Mouse (Mus musculus): ENCODE results near the gene Apobec1.
"Not testable (repeated sequence)": the region's sequence is repeated elsewhere in the genome, so short reads cannot be mapped to it uniquely, and the experiment has no call there.

Gene Apobec1

GRCm38 (mm10) chr6:122602242-122602991, at the start of gene Apobec1:
TSS of gene Apobec1 (minus strand) at chr6:122602444.
- CTCF ChIA-PET: interaction anchor here (0.7 kb wide), 1 partner anchor 295 kb away, joined by 6 read pairs; no protein-coding TSS in a partner anchor

- CTCF ChIA-PET: no interaction called here
These were observed 48.2 kb upstream of the Apobec1 start for GRCm38 (mm10) chr6:122650398-122650980.

- CTCF ChIA-PET: no interaction called here
These were observed 47.7 kb upstream of the Apobec1 start for GRCm38 (mm10) chr6:122649903-122650302.

- CTCF ChIA-PET: not testable (repeated sequence)
These were observed 42.0 kb upstream of the Apobec1 start for GRCm38 (mm10) chr6:122644196-122644595.

GRCm38 (mm10) chr6:122637566-122637965, 35.3 kb upstream of the Apobec1 start:
- CTCF ChIA-PET: not testable (repeated sequence)

- CTCF ChIA-PET: no interaction called here
These were observed 34.4 kb upstream of the Apobec1 start for GRCm38 (mm10) chr6:122636666-122637065.

GRCm38 (mm10) chr6:122635315-122635714, 33.1 kb upstream of the Apobec1 start:
- CTCF ChIA-PET: interaction anchor here (0.7 kb wide), 1 partner anchor 84 kb away, joined by 7 read pairs; no protein-coding TSS in a partner anchor

GRCm38 (mm10) chr6:122633411-122633810, 31.2 kb upstream of the Apobec1 start:
- CTCF ChIA-PET: no interaction called here

- CTCF ChIA-PET: interaction anchor here (0.6 kb wide), 3 partner anchors 71 to 1837 kb away, joined by 3 to 5 read pairs (median 4); partner anchors contain the start of genes Clstn3 and Pex5
These were observed 25.3 kb upstream of the Apobec1 start for GRCm38 (mm10) chr6:122627469-122628108.

GRCm38 (mm10) chr6:122626110-122626509, 23.9 kb upstream of the Apobec1 start, which contains the start of gene Dppa3:
TSS of gene Dppa3 (plus strand) at chr6:122626410.
- CTCF ChIA-PET: no interaction called here

- CTCF ChIA-PET: no interaction called here
These were observed 22.9 kb upstream of the Apobec1 start for GRCm38 (mm10) chr6:122625156-122625555.

- CTCF ChIA-PET: no interaction called here
These were observed 22.2 kb upstream of the Apobec1 start for GRCm38 (mm10) chr6:122624480-122624879.

- CTCF ChIA-PET: no interaction called here
These were observed 18.8 kb upstream of the Apobec1 start for GRCm38 (mm10) chr6:122621066-122621465.

GRCm38 (mm10) chr6:122616022-122616421, 13.8 kb upstream of the Apobec1 start:
- CTCF ChIA-PET: no interaction called here

- CTCF ChIA-PET: no interaction called here
These were observed 11.8 kb upstream of the Apobec1 start for GRCm38 (mm10) chr6:122614047-122614446.

- CTCF ChIA-PET: no interaction called here
These were observed 10.2 kb upstream of the Apobec1 start for GRCm38 (mm10) chr6:122612426-122612825.

- CTCF ChIA-PET: no interaction called here
These were observed 7.5 kb upstream of the Apobec1 start, which contains the start of gene Gdf3 for GRCm38 (mm10) chr6:122609771-122610170. TSS of gene Gdf3 (minus strand) at chr6:122610087.

GRCm38 (mm10) chr6:122609377-122609728, 7.1 kb upstream of the Apobec1 start:
- CTCF ChIA-PET: no interaction called here

GRCm38 (mm10) chr6:122608434-122609376, 6.5 kb upstream of the Apobec1 start:
- CTCF ChIA-PET: no interaction called here

GRCm38 (mm10) chr6:122607700-122608099, 5.5 kb upstream of the Apobec1 start:
- CTCF ChIA-PET: no interaction called here

GRCm38 (mm10) chr6:122606661-122607060, 4.4 kb upstream of the Apobec1 start:
- CTCF ChIA-PET: interaction anchor here (0.7 kb wide), 1 partner anchor 218 kb away, joined by 8 read pairs; no protein-coding TSS in a partner anchor
